Mouse (Mus musculus) liver, embryonic 14.5 days (tissue): ENCODE measurements at regions not wholly inside any gene's neighbourhood (a gene's known extent, or its start where the extent isn't known, plus 50 kb on each side); places are given as distances from the start of the nearest gene placed in this dataset.

ENCODE experiments used
- ATAC-seq: fragments of 200-750 bp; cut with Nextera tagmentation; 2 replicates; pipeline ENCODE4 v1.8.0; 2017; ENCODE audit warnings: moderate number of reproducible peaks, mild to moderate bottlenecking, moderate library complexity; ENCODE audit not compliant: insufficient read depth
- DNase-seq, 3 experiments: peaks; one replicate each; pipeline ENCODE4 v3.0.0-alpha.2; 2012 to 2013; ENCODE audit warnings: low read depth in 3 of 3, low spot score in 3 of 3
- H3K27ac ChIP-seq: fragments of 300-500 bp; sonication (generic); 2 replicates; pipeline ENCODE4 v1.5.1; 2014; ENCODE audit warnings: moderate library complexity, mild to moderate bottlenecking, control low read depth, inconsistent platforms
- H3K27me3 ChIP-seq: fragments of 300-500 bp; sonication (generic); 2 replicates; pipeline ENCODE4 v1.6.1; 2014; ENCODE audit warnings: mild to moderate bottlenecking, low read length, moderate library complexity; ENCODE audit not compliant: control insufficient read depth, insufficient read depth
- H3K36me3 ChIP-seq: fragments of 300-500 bp; sonication (generic); replicated peaks from 2 replicates; pipeline ENCODE4 v1.6.1; 2014; ENCODE audit warnings: low read depth; ENCODE audit not compliant: control insufficient read depth, insufficient read depth
- H3K4me1 ChIP-seq, 2 experiments: fragments of 200-500 bp in 1 of 2; fragments of 300-500 bp in 1 of 2; sonication (generic) in 1 of 2; replicated peaks; 2 replicates each; pipeline ENCODE4 v1.6.1; 2012 to 2014; ENCODE audit warnings: antibody characterized with exemption in 1 of 2, inconsistent platforms in 1 of 2, low read length in 1 of 2; ENCODE audit not compliant: control insufficient read depth in 2 of 2, insufficient read depth in 2 of 2
- H3K4me2 ChIP-seq: fragments of 300-500 bp; sonication (generic); 2 replicates; pipeline ENCODE4 v1.6.1; 2014; ENCODE audit warnings: low read depth, mild to moderate bottlenecking, control low read depth, moderate library complexity
- H3K4me3 ChIP-seq, 2 experiments: fragments of 200-500 bp in 1 of 2; fragments of 300-500 bp in 1 of 2; sonication (generic) in 1 of 2; 2 replicates each; pipeline ENCODE4 v1.5.1; 2012 to 2014; ENCODE audit warnings: low read depth in 2 of 2, low read length in 2 of 2, mild to moderate bottlenecking in 2 of 2, control low read depth in 1 of 2, inconsistent platforms in 1 of 2, moderate library complexity in 1 of 2; ENCODE audit not compliant: insufficient read depth in 1 of 2
- H3K9ac ChIP-seq: fragments of 300-500 bp; sonication (generic); replicated peaks from 2 replicates; pipeline ENCODE4 v1.6.1; 2014; ENCODE audit warnings: mild to moderate bottlenecking, control low read depth, moderate library complexity
- H3K9me3 ChIP-seq: fragments of 300-500 bp; sonication (generic); 2 replicates; pipeline ENCODE4 v1.6.1; 2016; ENCODE audit warnings: low read length, mixed read lengths; ENCODE audit not compliant: control insufficient read depth
- CTCF ChIP-seq: IDR thresholded peaks from 2 replicates; pipeline ENCODE4 v1.5.1; 2016; ENCODE audit warnings: antibody characterized with exemption, low read depth, control low read depth
- EP300 ChIP-seq: IDR thresholded peaks from 2 replicates; pipeline ENCODE4 v1.6.1; 2016; ENCODE audit warnings: antibody characterized with exemption, low read depth
- WGBS: fragments of 180-500 bp; shearing (Covaris S2); extraction: QIAGEN DNeasy Blood & Tissue Kit; methylation state at CpG from one replicate; pipeline ENCODE4 v1.1.7; 2014; ENCODE audit not compliant: insufficient replicate concordance; 5-methylcytosine and 5-hydroxymethylcytosine counted together

- Histone ChIP-seq H3K9ac (no peak overlapping the region), H3K4me1 (no peaks in the 10 kb centered on the region), H3K4me2 (no peak overlapping the region), H3K4me3 (no peak overlapping the region), H3K27ac (no peak overlapping the region), H3K27me3 (no peaks in the 10 kb centered on the region), H3K36me3 (no peaks in the 10 kb centered on the region), H3K9me3 (no peaks in the 10 kb centered on the region)
- ATAC-seq (no peak), DNase-seq (no peak)
- TF ChIP-seq CTCF (no peak), EP300 (no peak)
- 55% methylated on average over 5 of the region's 5 CpGs for WGBS
Measured at GRCm38 (mm10) chr3:39780270-39780669, 750.8 kb upstream of the Intu start.

- TF ChIP-seq CTCF, result no peak
- TF ChIP-seq EP300, result no peak
- H3K27ac ChIP-seq, result no peak overlapping the region
- DNase-seq, result no peak
- no peaks in the 10 kb centered on the region for H3K4me1 ChIP-seq
- no peaks in the 10 kb centered on the region for H3K9me3 ChIP-seq
- no peak overlapping the region for H3K4me3 ChIP-seq
- no peak overlapping the region for H3K4me2 ChIP-seq
- ATAC-seq, result no peak
- no peaks in the 10 kb centered on the region for H3K36me3 ChIP-seq
- H3K27me3 ChIP-seq, result no peaks in the 10 kb centered on the region
- H3K9ac ChIP-seq, result no peak overlapping the region
- whole genome bisulfite sequencing, result 39% methylated on average over 2 of the region's 2 CpGs
Measured at GRCm38 (mm10) chr3:39784901-39785300, 746.2 kb upstream of the Intu start.

GRCm38 (mm10) chr3:39809586-39809985 is 721.5 kb upstream of the Intu start:
- Histone ChIP-seq H3K36me3 (no peaks in the 10 kb centered on the region), H3K27me3 (no peaks in the 10 kb centered on the region), H3K27ac (no peak overlapping the region), H3K4me2 (no peak overlapping the region), H3K9me3 (no peaks in the 10 kb centered on the region), H3K4me3 (no peak overlapping the region), H3K4me1 (no peaks in the 10 kb centered on the region), H3K9ac (no peak overlapping the region)
- DNase-seq (no peak), ATAC-seq (no peak)
- 68% methylated on average over 1 of the region's 1 CpGs for WGBS
- TF ChIP-seq EP300 (no peak), CTCF (no peak)

- Histone ChIP-seq H3K4me2 (no peak overlapping the region), H3K9me3 (no peaks in the 10 kb centered on the region), H3K27ac (no peak overlapping the region), H3K36me3 (no peaks in the 10 kb centered on the region), H3K27me3 (no peaks in the 10 kb centered on the region), H3K9ac (no peak overlapping the region), H3K4me3 (no peak overlapping the region), H3K4me1 (no peaks in the 10 kb centered on the region)
- WGBS, result 16% methylated on average over 6 of the region's 6 CpGs
- ATAC-seq (no peak), DNase-seq (no peak)
- TF ChIP-seq EP300 (no peak), CTCF (peak; percentile 58)
Measured at GRCm38 (mm10) chr3:39814814-39815213, 716.3 kb upstream of the Intu start.

GRCm38 (mm10) chr3:39830488-39831056 is 700.5 kb upstream of the Intu start:
- DNase-seq (no peak), ATAC-seq (no peak)
- no peak overlapping the region for H3K27ac ChIP-seq
- H3K9ac ChIP-seq, result no peak overlapping the region
- no peak overlapping the region for H3K4me2 ChIP-seq
- no peaks in the 10 kb centered on the region for H3K36me3 ChIP-seq
- no peaks in the 10 kb centered on the region for H3K4me1 ChIP-seq
- TF ChIP-seq EP300, result no peak
- TF ChIP-seq CTCF, result no peak
- H3K9me3 ChIP-seq, result no peaks in the 10 kb centered on the region
- H3K4me3 ChIP-seq, result no peak overlapping the region
- H3K27me3 ChIP-seq, result no peaks in the 10 kb centered on the region
- 64% methylated on average over 8 of the region's 8 CpGs for WGBS
